Mouse (Mus musculus) right cerebral cortex, adult 2 months (tissue): ENCODE data around the gene Usf2.
A peak's percentile ranks its signal among the peaks of the same experiment; 100 is the strongest.

Experiments used
- DNase-seq, 2 experiments: peaks; one replicate each; pipeline ENCODE4 v3.0.0; 2021 to 2022; ENCODE audit warnings: low spot score in 2 of 2

Gene Usf2

DNA sequence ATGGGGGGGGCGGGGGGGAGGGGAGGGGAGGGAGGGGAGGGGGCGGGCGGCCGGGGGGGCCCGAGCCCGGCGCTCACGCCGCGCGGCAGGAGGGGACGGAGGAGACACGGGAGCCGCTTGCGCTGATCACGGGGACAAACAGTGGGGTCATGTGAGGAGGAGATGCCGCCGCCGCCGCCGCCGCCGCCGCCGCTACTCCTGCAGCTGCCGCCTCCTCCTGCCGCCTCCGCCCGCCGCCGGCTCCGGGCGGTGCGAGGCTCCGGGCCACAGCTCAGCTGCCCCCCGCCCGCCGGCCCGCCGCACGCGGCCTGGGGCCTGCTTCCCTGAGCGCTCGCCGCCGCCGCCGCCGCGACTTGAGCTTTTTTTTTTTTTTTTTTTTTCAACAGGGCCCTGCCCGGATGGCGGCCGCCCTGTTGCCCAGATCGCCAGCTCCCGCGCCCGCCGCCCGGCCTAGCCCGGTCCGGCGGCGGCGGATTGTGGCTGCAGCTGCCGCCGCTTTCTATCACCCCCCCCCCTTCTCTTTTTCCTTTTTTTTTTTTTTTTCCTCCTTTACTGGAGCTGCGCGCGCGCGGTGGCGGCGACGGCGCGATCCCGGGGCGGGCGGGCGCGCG, at the start of gene Usf2:
TSS of gene Usf2 (minus strand) at position 48 of the 611 bp plus-strand sequence.
- peak; percentile 63 to 67 for DNase-seq

DNA sequence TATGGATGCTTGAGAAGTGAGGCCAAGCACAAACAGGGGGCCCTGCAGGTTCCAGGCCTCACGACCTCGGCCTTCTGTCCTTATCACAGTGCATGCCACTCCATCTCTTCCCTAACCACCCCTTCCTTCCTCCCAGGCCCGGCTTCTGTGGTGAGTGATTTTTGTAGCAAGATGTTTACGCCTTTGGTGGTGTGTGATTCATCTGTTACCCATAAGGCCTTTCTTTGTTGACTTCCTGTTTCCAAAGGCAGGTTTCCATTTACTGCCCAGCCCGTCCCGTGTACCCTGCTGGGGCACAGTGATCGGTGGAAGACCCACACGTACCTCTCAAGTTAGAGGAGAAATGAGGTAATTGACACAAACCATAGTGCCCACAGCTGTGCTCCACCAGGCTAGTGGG, 46.0 kb upstream of the Usf2 start:
- DNase-seq = no peak

DNA sequence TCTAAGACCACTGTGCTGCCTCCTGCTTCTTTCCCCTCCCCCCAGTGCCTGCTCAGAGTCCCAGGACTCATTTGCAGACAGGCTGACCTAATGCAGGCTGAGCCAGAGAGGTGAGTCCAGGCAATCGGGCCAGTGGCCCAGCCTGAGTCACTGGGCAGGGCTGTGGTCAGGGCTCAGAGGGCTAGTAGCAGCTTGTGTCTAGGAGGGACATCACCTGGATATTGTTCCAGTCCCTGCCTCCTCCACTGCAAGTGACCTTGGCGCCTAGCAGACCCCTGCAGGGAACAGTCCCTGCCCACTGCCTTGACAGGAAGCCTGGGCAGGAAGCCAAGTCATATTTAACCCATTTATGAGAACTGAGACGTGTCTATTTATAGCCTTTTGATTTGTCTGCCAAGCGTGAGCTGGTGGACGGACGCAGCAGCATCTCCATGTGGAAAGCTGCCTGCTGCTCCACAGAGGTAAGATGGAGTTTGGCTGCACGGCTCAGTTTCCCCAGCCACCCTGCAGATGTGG, 44.0 kb upstream of the Usf2 start:
- peak; percentile 19 to 29 for DNase-seq

DNA sequence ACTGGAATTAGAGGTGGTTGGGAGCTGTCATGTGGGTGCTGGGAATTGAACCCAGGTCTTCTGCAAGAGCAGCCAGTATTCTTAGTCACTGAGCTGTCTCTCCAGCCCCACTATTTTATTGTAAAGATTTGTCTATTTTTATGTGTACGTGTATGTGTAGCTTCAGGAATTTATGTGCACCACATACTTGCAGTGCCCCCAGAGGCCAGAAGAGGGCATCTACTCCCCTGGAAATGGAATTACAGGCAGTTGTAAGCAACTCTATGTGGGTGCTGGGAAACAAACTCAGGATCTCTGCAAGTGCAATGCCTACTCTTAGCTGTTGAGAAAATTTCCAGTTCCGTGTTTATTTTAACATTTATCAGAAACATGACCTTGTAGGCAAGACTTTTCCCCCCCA, 39.9 kb upstream of the Usf2 start:
- DNase-seq = no peak

DNA sequence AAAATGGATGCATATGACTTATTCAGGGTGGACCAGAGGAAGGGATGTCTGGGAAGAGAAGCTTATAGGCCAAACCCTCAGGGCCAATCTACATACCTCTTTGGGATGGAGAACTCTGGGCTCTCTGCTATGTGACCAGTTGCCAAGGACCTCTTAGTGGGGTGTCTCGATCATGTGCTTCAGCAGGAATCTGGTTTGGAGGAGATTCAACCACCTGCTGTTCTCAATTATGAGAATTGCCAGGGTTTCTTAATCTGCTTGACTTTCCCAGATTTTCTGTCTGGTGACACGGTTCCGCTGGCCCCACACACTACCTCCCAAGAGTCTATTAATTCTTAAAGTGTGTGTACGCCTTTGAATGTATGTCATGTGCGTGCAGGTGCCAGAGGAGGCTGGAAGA, 37.4 kb upstream of the Usf2 start:
- DNase-seq = no peak

DNA sequence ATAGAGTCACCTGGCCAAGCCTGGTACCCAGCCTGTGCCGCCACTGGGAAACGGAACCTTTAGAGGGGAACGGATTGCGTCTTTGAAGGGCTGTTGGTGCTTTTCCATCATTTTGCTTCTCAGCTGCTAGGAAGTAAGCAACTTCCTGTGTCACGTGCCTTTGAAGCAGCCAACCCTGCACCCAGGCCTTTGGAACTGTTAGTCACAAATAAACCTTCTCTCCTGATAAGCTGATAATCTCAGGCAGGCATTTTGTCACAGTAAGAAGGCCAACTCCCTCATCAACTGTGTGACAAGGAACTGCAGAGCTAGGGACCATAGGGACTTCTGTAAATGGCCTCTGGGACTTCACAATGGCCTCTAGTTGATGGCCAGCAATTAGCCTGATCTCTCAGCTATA, 35.5 kb upstream of the Usf2 start:
- DNase-seq = no peak

DNA sequence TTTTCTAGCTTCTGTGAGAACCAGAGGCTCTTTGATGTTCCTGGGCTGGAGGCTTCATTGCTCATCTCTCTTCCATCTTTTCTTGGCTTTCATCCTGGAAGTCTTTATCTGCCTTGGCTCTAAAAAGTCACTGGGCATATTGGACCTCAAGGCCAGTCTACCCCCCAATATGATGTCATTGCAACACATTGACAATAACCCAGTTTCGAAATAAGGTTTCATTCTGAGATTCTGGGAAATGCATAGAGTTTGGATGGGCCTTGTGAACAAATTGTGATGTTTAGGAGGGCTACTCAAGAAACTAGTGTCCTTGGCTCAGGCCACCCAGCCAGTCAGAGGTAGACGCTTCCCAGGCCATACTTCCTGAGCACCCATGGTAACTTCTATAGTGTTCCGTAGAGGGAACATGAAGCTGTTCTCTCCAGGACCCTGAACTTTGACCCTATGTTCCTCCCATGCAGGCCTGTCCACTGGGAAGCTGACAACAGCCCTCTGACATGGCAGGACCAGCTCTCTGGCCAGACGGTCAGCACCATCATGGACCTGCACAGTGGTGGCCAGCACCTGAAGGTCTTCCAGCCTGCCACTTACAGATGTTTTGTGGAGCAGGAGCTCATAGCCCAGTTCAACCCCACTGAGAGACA, 32.0 kb upstream of the Usf2 start:
- DNase-seq = no peak

DNA sequence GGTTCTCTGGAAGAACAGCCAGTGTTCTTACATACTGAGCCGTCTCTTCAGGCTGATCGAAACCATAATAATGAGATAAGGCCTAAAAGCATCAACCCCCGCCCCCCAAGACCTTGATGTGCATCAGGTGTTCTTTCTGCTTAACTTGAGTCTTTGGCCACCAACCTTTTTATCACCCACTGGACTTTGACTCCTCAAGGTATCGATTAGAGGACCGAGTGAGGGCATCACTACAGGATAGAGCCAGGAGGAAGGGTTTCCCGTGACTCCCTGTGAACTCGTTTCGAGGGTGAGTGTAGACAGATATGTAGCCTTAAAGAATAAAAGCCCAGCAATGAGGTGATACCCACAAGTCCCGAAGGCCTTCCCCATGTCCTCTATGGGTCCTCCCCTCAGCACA, 28.8 kb upstream of the Usf2 start:
- no peak for DNase-seq

DNA sequence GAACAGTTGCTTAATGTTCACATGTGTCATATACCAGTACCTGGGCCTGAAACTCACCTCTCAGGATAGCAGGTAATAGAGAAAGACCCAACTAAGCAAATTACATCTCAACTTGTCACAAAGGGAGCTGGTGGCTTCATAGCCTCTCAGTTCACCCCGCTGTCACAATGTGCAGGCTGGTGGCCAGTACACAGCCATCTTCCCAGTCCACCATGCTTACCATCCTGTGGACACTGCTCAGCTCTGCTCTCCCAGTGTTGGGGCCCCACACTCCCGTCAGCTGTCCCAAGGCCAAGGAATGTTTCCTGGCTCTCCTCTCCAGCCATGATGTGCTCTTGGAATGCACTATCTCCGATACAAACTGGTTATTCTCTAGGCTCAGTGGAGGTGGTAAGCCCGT, 25.1 kb upstream of the Usf2 start:
- DNase-seq = no peak

DNA sequence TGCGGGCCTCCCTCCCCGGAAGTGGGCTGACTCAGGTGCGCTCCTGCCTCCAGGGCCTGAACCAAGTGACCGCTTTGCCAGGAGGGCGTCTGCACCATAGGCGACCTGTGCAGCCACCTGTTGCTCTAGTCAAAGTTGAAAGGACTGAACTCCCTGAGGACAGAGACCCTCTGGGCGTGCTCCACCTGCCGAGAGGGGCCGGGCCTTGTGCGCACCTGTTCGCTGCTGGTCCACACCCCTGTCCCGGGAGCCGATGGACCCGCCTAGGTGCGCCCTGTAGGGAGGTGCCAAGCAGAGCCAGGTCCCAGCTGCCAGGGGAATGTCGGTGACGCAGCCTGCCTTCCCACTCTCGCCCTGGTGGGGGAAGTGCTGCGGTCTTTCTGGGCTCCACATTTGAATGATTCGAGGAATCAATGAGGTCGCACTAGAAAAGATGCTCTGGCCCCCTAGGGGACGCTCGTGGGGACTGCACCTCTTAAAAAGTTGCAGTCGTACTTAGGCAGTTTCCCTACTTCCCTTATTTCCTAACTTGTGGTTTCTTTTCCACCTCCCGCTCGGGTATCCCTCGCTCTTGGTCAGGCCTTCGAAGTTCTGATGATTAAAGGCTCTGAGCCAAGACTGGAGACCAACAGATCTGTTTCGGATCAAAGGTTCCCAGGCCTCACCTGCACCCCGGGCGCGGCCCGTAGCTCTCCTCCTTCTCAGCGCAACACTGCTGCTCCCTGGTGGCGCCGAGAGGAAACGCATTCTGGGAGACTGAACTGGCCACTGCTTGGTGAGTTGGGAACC, 17.1 kb upstream of the Usf2 start, which contains the start of gene Fam187b:
TSS of gene Fam187b (plus strand) at position 290 of the 789 bp plus-strand sequence.
- peak; percentile 68 to 79 for DNase-seq

DNA sequence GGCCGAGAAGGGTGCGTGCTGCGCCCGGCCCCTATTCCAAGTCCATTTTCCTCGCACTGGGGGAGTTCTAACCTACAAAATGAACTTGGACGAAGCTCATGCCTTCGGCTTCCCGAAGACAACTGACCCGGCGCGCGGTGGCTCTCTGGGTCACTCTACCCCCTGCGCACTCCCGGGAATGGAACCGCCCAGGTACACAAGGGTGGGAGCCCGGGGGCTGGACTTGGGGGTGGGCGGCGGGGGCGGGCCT, 16.6 kb upstream of the Usf2 start, which contains the start of gene Lsr:
TSS of gene Lsr (minus strand) at position 214 of the 250 bp plus-strand sequence.
- no peak for DNase-seq

DNA sequence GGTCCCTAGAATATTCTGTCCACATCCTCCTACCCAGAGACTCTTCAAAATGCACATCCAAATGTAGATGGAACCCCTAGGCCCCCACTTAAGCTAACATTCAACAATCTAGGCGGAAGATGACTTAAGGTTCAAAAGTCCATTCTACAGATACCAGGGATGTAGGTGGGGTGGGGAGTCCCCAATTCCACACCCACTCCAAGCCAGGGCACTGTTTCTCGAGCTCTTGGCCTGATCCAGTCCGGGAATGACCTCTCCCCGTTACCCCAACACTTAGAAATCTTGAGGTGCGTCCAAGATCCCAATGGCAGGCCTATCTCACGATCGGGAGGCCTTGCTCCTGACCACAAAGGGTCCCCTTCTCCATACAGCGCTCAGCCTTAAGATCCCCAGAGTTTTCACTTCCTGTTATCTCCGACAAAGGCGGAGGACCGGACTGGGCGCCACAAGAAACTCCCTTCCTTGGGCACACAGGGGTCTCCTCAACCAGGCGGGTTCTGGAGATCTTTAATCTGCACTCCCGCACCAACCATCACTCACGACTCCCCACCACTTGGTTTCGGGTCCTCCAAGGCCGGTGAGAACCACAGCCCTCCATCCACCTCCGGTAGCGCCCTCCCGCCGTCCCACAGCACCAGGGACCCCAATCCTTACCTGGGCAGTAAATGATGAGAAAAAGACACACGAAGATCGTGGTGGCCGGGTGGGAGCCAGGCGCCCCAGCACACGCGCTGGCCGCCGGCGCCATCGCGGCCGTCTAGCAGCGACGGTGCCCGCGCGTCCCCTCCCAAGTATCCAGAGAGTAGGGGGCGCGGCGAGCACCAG, 16.0 kb upstream of the Usf2 start:
- DNase-seq = no peak

DNA sequence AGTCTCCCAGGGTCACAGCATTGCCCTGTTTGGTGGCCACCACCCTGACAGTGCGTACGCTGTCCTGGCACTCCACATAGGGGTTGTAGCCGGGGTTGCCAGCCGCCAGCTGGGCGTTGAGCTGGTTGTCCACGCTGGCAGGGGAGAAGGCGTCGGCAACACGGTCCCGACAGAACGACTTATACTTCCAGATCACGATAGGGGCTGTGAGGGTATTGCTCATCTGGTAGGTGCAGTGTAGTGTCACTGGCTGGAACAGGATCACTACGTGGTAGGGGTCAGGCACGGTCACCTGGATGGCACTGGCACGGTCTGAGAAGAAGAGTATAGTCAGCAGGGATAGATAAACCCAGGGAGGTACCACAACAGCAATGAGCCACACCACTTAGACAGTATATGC, 15.3 kb upstream of the Usf2 start:
- no peak for DNase-seq

DNA sequence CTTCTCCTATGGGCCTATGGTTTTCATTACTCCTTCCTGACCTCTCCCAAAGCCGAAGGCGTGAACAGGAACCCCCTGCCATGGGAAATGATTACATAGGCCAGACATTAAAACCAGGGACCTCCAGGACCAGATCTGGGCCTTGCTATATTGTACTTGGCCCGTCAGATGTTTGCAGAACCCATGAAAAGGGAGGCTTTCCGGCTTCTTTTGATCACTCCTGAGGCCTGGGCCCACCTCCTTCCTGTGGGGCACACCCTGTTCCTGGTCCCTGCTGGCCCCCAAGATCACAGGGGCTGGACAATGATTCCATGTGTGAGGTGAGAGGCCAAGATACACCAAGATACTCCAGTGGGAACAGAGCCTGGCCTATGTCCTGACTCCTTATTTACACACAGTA, 12.6 kb upstream of the Usf2 start:
- no peak for DNase-seq

DNA sequence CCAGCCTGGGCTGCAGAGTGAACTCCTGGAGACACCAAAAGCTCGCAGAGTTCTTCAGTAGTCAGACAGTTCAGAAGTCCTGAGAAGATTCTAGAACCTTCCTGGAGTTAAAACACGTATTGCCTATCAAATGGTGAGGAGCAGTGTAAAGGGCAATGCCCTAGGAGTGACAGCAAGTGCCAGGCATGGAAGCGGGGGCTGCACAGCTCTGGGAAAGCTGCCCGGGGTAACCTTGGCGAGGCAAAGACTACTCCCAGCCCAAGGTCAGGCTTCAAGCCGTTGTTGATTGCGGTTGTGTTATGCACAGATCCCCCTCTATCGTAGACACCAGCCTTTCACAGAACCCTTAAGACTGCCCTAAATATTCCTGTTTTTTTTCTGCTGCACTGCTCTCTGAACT, 12.0 kb upstream of the Usf2 start:
- no peak for DNase-seq

DNA sequence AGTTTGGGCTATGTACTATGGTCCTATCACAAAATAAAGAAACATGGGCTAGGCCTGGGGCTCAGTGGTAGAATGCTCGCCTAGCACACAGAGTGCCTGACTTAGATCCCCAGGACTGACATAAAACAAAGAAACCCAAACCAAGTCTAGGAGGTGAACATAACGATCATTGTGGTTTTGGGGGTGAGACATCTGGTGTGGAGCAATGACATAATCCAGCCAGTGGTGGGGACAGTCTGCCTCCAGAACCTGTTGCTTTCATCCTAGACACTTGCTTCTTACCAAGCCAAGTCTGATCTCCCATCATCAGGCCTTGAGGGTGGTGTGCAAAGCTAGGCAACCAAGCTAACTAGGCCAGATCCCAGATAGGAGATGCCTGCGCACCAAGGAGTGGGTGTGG, 10.1 kb upstream of the Usf2 start:
- no peak for DNase-seq

DNA sequence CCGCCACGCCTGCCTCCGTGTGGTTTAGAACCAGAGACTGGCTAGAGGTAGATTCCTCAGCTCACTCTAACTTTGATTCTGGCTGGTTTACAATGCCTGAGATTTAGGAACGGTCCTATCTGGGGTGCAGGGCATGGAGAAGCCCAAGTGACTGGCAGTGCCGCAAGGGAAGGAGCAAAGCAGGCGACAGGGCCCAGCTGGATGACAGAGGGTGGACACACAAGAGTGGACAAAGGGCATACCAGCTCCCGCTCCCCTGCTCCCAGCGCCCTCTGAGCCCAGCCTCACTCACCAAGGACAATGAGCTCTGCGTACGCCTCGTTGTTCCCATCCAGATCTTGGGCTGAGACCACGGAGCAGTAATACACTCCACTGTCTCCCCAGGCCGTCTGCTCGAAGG, 9.1 kb upstream of the Usf2 start:
- no peak for DNase-seq

DNA sequence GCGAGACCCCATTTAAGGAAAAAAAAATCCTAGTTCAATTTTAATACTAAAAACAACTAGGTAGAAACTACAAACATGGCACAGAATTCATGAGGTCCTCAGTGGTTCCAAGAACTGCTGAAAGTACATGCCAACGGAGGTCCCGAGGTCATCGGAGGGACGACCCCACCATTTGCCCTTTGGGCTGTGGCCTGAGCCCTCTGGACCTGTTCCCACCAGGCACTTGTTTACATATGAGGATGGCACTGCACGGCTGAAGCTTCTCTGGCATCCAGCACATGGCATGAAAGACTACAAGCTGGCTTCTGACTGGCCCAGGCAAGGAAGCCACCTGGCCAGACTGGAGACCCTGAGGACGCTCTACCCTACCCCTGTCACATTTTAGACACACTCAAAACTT, 7.8 kb upstream of the Usf2 start:
- no peak for DNase-seq

DNA sequence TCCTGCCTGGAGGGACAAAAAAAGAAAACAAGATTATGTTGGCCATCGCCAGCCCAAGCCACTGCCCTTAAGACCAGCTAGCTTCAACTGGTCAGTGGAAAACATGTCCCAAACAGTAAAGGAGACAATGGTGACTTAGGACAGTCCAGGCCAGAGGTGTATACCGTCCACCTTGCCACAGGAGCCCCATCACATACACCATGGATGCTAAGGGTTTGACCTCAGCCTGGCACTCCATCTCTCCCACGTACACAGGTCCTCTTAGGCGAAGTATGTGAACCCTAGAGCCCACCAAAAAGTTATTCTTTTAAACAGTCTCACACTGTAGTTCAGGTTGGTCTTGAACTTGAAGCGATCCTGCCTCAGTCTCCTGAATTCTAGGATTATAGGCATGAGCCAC, 6.3 kb upstream of the Usf2 start:
- DNase-seq = no peak

DNA sequence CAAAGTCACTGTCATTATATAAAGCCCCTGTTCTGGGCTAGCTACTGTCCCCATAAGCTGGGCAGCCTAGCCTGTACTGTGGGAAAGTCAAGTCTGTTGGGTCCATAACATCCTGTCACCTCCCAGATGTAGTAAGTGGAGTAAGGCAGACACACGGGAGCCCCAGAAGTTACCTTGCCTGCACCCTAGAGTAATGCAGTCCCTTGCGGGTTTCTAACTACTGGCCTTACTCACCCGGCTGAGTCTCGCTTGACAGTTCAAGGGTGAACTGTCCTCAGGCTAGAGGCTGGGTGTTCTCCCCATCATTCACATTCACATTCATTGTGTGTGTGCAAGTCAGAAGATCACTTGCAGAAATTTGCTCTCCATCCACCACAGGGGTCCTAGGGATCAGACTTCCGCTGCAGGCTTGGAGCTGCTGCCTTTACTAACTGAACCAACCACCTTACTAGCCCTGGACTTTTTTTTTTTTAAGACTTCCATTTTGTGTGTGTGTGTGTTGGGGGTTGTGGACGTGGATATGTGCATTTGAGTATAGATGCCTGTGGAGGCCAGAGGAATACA, 3.3 kb upstream of the Usf2 start:
- DNase-seq = no peak

DNA sequence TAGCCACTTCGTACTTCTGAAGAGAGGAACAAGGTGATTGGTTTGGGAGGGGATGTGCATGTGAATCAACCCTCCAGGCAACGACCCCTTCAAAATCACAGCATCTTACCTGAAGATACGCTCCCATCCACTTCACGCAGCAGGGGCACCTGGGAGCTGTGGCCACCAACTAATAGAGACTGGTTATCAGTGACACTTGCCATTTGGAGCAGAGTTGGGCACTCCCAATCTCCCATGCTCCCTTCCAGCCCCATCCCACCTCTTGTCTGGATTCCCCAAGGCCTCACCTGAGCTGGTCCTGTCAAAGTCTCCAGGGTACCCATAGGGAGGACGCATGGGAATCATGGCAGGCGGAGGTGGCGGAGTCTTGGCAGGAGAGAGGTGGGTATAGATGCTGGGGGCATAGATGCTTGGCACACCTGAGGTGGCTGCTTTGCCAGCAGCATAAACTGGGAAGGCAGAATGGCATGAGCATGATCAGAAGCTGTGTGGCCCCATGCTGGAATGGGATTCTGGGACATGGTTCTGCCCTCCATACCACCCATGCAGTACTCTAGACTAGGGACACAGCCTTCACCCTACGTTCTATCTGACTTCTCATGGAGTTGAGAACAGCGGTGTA, 2.4 kb upstream of the Usf2 start:
- no peak for DNase-seq
